Mouse (Mus musculus) brain, embryonic 18.5 days (tissue): ENCODE data around the gene 4933403O08Rik.

ENCODE experiments used
- DNase-seq: peaks from one replicate; pipeline ENCODE4 v3.0.0-alpha.2; 2012; ENCODE audit warnings: low read depth, low spot score

The 4933403O08Rik gene

DNA sequence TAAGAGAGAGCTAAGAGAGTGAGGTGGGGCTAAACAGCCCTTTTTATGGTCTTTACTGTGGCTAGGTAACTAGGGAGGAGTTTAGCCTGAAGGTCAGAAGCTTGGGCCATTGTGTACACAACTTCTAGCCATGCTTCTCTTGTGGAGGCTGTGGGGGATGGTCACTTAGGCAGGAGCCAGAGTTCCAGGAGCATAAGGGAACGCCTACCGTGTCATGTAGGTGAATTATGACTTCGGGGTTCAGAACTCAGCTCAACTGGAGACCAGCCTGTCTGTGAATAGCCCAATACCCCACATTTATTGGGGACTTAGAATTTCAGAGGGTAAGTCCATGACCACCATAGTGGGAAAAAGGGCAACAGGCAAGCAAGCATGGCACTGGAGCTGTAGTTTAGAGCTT, at the start of gene 4933403O08Rik:
4933403O08Rik (plus strand) TSS at position 301 of the 400 bp plus-strand sequence.
- no peak for DNase-seq

DNA sequence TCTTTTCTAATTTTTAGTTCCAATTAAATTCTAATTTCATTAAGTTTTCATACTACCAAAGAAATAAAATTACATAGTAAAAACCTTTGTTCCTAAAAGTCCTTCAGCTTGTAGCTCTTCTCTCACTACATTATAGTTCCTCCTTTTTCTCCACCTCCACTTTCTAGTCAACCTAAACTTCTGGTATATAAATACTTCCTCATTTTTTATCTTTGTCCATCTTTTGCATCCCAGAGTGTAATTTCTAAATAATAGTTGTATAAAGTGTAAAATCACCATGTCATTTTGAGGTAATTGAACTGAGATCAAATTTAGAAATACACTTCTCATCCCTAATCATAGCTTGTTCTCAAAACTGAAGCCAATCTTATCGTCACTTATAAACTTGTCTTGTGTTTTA, 4.1 kb downstream of the 4933403O08Rik start:
- DNase-seq: no peak

DNA sequence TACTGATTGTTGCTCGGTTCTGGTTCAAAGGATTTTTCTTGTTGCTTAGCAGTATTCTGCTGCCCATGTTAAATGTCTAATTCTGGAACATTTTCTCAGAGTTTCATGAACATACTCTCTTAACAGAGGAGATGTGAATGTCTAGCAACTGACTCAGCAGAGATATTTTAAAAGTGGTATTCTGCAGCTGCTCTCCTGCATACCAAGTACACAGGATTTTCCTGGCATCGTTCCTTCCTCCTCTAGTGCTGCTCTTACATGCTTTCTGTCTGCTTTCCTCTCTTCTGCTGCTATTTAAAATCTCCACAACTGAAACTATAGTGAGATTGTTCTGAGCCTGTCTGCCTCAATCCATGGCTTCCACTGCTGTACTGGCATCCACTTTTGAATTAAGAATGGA, 16.7 kb downstream of the 4933403O08Rik start:
- peak; percentile 4 for DNase-seq

DNA sequence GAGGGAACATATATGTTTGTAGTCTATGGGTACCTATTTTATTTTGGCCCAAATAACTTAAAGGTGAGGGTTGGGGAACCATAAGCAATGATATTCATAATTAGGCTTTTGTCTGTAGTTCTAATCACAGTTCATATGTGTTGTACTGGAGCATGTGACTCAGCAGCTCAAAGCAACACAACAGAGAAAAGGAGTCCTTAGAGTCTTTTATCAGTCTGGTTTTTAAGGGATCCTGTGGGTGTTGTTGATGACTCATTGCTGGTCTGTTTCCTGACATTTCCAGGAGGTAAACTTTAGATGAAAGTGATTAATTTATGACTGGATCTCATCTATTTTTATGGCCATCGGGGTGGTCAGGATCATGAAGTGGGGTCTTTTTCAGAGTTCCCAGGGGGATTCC, 34.7 kb downstream of the 4933403O08Rik start:
- no peak for DNase-seq
